Mouse (Mus musculus) stomach, postnatal 0 days (tissue): Measurements from ENCODE around the gene Tmed8.

Experiments
- CTCF ChIP-seq: IDR thresholded peaks from 2 replicates; pipeline ENCODE4 v1.5.1; 2016; ENCODE audit warnings: antibody characterized with exemption, low read depth, mild to moderate bottlenecking, moderate library complexity
- EP300 ChIP-seq: optimal IDR thresholded peaks from 2 replicates; pipeline ENCODE3; 2016; ENCODE audit warnings: antibody characterized with exemption

GRCm38 (mm10) chr12:87199973-87200586 is at the start of gene Tmed8:
- no peak for TF ChIP-seq CTCF
- no peak for TF ChIP-seq EP300
